Mouse (Mus musculus): Measurements from ENCODE around the gene Rassf3.

DNA sequence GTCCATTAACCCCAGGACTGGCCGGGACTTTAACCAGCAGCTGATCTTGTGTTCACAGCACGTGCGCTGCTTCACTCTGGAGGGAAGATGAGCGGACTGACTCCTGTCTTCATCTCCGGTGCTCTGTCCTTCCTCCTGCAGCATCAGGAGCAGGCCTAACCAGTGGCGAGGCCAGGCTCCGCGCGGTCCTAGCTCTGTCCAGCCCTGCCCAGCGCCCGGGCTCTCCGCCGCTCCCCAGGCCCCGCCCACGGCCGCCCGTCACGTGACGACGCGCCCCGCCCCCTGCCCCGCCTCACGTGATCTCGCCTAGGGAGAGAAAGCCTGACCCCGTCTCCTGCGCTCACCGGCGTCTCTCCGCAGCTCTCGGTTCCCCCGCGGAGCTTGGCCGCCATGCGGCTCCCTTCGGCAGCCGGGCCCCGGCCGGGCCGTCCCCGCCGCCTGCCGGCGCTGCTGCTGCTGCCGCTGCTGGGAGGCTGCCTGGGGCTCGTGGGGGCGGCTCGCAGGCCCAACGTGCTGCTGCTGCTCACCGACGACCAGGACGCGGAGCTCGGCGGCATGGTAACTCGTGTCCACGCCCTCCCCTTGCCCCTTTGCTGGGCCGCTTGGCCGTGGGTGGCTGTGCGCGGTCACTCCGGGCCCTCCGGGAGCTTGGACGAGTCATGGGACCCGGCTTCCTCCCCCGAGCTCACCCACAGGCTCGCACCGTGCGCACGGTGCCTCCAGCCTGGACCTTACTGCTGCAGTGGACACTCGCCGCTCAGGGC lies 111.2 kb downstream of the Rassf3 start, which contains the start of gene Gns:
- no peak for TF ChIP-seq CTCF (IDR thresholded peaks at IDR 0.05; ENCODE audit: low read depth, low read length)
- no peak for TF ChIP-seq TAL1 (conservative IDR thresholded peaks at IDR 0.05; ENCODE audit: low read depth, low read length)
- TF ChIP-seq GATA1 (IDR thresholded peaks at IDR 0.05; ENCODE audit: borderline replicate concordance, low read length), result no peak
